Mouse (Mus musculus): Measurements from ENCODE around the gene A830005F24Rik.

DNA sequence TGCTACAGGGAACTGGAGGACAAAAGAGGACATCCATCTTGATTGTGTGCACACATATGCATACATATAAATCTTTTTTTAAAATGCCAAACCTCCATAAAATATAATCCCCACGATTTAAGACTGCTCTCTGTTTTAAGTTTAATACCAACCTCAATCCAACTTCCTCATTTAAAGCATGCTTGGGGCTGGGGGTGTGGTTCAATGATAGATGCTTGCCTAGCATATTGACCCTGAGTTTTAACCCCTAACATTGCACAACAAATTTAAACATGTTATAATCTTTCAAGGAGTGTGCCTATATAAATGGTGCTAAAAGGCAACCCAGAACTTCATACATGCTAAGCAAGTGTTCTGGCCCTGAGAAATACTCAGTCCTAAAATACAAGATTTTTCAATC, 27.1 kb downstream of the A830005F24Rik start:
- TF ChIP-seq POLR2A (IDR thresholded peaks at IDR 0.05; ENCODE audit: borderline replicate concordance, extremely low read depth, low read depth, low read length) (no peak), CTCF (IDR thresholded peaks at IDR 0.05; ENCODE audit: insufficient read depth, low read length) (no peak)
